Mouse (Mus musculus) retina, adult 2 months (tissue): ENCODE data around the gene Saa3.
A peak's percentile ranks its signal among the peaks of the same experiment; 100 is the strongest.
"Not testable (repeated sequence)": the region's sequence is repeated elsewhere in the genome, so short reads cannot be mapped to it uniquely, and the experiment has no call there.

ENCODE experiments used
- DNase-seq: peaks from one replicate; pipeline ENCODE4 v3.0.0-alpha.2; 2012; ENCODE audit warnings: low read depth, low spot score

Gene Saa3

DNA sequence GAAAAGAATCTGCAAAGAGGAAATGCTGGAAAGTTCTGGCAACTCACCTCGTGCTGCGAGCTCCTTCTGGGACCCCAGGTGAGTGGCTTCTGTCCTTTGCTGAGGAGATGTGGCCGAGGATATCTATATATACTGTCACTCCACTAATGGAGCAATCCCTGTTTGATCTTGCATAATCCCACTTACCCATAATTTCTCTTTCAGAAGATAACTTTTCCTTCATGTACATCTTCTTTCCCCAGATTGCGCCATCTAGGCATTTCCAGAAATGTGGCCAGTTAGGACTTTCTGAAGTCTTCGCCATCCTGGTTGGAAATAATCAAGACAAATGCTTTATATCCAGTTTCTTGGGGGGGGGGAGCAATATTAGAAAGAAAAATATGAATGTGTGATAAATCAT, at the start of gene Saa3:
Saa3 (minus strand) TSS at position 101 of the 400 bp plus-strand sequence.
- no peak for DNase-seq

- DNase-seq = no peak
These were observed 49.2 kb upstream of the Saa3 start for GRCm38 (mm10) chr7:46764672-46765071.

- no peak for DNase-seq
These were observed 47.1 kb upstream of the Saa3 start for GRCm38 (mm10) chr7:46762601-46763000.

DNA sequence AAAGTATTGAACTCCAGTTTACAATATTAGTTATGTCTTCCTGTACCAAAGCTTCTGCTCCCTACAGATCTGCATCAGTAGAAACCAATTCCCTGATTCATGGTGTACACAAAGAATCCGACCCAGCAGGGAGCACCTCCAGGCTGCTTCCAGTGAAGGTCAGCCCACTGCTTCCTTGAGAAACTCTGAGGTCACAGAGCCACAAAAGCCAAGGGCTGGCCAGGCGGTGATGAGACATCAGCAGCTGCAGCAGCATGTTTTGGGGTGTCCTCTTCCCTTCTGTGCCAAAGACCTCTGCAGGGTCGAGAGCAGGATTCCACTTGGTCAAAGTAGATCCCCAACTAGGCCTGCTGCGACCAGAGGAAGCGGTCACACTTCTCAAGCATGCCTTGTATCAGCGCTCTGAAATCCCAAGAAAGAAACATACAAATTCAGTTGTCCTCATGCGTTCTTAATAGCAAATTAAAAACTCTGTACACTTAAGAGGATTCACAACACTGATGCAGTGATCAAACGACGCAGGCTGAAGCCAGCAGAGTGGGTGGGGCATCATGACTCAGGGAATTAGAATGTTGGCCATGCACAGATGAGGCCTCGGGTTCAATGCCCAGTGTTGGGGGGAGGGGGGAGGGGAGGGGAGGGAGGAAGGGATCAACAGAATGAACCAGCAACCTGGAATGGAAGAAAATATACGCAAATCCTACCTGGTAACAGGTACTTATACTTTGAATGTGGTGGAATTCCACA, 45.7 kb upstream of the Saa3 start:
- DNase-seq = no peak

GRCm38 (mm10) chr7:46751490-46751889, 36.0 kb upstream of the Saa3 start, which contains the start of gene Saa2:
Gene Saa2, plus strand, starts transcription at chr7:46751790.
- DNase-seq = no peak

- no peak for DNase-seq
These were observed 33.0 kb upstream of the Saa3 start for GRCm38 (mm10) chr7:46748459-46748858.

DNA sequence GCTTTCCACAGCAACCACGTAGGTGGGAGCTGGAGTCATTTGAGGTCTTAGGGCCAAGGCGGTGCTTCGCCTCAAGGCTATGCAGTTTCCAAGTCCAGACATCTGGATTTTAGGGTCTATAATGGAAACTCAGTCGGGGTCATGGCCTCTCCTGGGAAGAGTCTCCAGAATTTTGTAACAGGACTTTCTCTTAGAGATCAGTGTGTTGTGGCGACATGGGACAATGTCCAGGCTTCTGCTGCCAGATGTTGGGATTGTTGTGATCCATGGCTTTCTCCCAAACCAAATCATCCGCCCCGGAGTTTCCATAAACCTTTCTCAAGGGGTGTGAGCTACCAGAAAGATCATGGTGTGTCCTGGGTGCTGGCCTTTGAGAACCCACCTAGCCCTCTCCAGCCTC, 30.9 kb upstream of the Saa3 start:
- DNase-seq = no peak

GRCm38 (mm10) chr7:46745816-46746215, 30.3 kb upstream of the Saa3 start:
- DNase-seq = no peak

DNA sequence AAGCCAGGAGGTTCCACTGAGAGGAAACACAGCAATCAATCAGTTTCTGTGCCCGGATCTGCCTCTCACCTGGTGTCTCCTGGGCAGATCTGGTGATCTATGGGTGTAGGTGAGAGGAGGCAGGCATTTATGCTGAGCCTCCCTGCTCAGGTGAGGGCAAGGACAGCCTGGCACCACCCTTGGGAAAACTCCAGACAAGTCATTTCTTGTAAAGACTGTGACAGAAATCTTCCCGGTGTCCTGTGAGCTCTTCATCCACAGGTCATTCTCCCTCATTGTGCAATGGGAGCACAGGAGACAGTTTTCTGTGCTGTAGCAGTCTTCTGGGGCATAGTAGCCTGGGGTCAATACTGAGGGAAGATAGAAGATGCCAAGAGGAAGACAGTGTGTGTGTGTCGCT, 27.4 kb upstream of the Saa3 start, which contains the start of gene Saa1:
Saa1 (minus strand) TSS at position 101 of the 400 bp plus-strand sequence.
- DNase-seq = not testable (repeated sequence)

DNA sequence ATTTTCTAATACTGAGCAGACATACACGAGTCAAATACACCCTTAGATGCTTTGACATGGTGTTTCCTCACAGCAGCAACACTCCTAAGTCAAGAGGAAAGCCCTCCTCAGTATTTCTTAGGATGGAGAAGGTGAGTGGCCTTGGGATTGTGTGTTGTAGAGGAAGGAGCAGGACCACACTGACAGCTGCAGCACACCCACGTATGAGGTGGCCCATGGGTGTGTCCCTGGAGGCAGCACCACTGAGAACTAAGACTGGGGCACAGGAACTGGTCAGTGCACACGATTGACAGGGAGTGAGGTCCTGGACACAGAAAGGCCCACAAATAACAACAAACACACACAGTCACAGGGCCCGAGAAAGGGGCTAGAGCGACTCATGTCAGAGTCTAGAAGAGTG, 24.5 kb upstream of the Saa3 start:
- DNase-seq = not testable (repeated sequence)

DNA sequence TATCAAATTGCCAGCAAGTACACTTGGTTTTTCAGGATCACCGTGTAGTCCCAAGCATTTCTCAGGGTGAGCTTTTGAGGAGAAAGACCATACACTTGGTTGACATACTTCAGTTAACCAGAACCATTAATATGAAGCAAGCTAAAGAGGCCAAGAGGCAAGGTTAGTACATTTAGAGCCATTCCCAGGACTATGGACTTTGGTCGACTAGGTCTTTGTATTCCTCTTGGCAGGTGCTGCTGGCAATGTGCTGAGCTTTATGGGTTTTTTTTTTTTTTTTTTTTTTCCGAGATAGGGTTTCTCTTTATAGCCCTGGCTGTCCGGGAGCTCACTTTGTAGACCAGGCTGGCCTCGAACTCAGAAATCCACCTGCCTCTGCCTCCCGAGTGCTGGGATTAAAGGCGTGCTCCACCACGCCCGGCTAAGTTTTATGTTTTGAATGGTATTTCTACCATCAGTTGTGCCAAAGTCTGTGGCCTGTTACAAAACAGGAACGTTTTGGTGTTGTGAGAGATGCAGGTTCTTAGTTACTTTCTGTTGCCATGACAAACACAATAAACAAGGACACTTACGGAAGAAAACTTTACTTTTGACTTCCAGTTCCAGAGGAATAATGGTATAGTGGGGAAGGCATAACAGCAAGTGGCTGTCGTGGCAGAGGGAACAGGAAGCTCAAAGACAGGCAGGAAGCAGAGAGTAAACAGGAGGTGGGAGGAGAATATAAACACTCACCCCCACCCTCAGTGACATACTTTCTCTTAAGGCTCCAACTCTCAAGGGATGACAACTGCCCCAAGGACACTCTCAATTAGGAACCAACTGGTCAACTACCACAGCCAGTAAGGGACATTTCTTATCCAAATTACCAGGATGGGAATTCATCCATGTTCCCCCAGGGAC, 23.3 kb upstream of the Saa3 start:
- no peak for DNase-seq

- DNase-seq = no peak
These were observed 19.5 kb upstream of the Saa3 start for GRCm38 (mm10) chr7:46734983-46735382.

- no peak for DNase-seq
These were observed 17.0 kb upstream of the Saa3 start, which contains the start of gene Saa4 for GRCm38 (mm10) chr7:46732458-46732857. Gene Saa4, minus strand, starts transcription at chr7:46732603.

GRCm38 (mm10) chr7:46727584-46727983, 12.1 kb upstream of the Saa3 start:
- no peak for DNase-seq

DNA sequence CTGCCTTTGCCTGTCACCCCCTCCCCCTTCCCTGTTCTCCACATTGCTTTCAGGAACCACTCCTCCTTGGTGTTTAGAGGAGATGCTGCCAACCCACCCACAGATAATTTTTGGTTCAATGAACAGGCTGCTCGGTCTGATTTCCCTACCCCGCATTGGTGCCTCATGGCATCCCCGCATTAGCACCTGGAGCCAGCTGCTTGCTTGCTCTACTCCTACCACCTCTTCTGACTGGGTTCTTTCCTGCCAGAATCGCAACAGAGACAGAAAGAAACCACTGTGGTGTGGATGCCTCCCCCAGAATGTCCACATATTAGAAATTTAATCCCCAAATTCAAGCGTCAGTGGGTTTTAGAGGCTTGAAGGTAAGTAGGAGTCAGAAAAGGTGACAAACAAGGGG, 8.9 kb upstream of the Saa3 start:
- no peak for DNase-seq

GRCm38 (mm10) chr7:46723849-46724248, 8.3 kb upstream of the Saa3 start:
- DNase-seq = no peak

GRCm38 (mm10) chr7:46723354-46723753, 7.9 kb upstream of the Saa3 start:
- DNase-seq = no peak

GRCm38 (mm10) chr7:46720460-46720859, 5.0 kb upstream of the Saa3 start:
- DNase-seq = no peak

DNA sequence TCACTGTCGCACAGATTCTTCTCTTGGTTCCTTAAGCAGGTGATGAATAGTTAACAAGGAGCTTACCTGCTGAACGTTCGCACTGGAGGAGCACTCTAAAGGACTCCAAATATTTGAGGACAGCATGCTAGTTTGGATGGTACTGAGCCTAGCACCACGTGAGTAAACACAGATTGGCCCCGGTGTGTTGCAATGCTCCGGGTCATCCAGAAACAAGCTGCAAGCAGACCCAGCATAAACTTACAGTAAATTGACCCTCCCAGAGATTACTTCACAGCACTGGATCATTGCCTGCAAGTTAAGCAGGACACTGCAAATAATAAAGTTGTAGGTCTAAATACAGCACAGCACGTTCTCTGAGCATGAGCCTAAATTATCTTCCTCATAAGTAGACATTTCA, 4.0 kb upstream of the Saa3 start:
- no peak for DNase-seq

GRCm38 (mm10) chr7:46718591-46719270, 3.2 kb upstream of the Saa3 start:
- no peak for DNase-seq

- no peak for DNase-seq
These were observed 1.4 kb upstream of the Saa3 start for GRCm38 (mm10) chr7:46716897-46717296.

DNA sequence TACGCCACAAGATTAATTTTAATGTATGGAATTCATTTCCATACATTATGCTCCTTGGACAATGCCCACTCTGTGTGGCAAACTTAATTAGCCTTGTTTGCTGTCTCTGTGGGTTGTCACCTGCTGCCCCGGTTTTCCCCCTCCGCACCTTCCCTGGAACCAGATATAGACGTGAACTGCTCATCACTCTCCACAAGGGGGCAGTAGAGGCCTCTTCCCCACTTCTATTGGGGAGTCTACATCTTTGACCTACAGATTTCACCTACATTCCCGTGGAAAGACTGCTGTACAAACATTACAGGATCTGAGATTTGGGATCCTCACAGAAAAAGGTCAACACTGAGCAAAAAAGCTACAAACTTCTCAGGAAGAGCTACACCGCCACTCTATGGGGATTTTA, 982 bp downstream of the Saa3 start:
- DNase-seq = peak; percentile 53
